Mouse (Mus musculus) regulatory T cell (primary cell): ENCODE measurements around the gene Lrfn3.

Experiments
- in situ Hi-C: fragments of 300-600 bp; cut with MboI, MseI; formaldehyde crosslinking; loops from one replicate; pipeline ENCODE4 v1.15.1; 2025; ENCODE audit warnings: high pct_unique_total_duplicates

Lrfn3 gene

GRCm38 (mm10) chr7:30314721-30315155, 47.8 kb downstream of the Lrfn3 start, which contains the start of gene Syne4:
TSS of gene Syne4 (plus strand) at chr7:30314807.
- in situ Hi-C loops, result no loop called here

GRCm38 (mm10) chr7:30313666-30314320, 48.8 kb downstream of the Lrfn3 start:
- in situ Hi-C loops, result no loop called here

- in situ Hi-C loops, result no loop called here
Observed at GRCm38 (mm10) chr7:30310136-30310535, 52.4 kb downstream of the Lrfn3 start.

GRCm38 (mm10) chr7:30309395-30310129, 53.0 kb downstream of the Lrfn3 start:
- in situ Hi-C loops, result no loop called here

GRCm38 (mm10) chr7:30308076-30309005, 54.2 kb downstream of the Lrfn3 start, which contains the start of gene Alkbh6:
TSS of gene Alkbh6 (plus strand) at chr7:30308717.
- in situ Hi-C loops, result no loop called here

GRCm38 (mm10) chr7:30306083-30306779, 56.3 kb downstream of the Lrfn3 start:
- in situ Hi-C loops, result no loop called here
